Mouse (Mus musculus): ENCODE data around the gene Fstl4. TPM values are rescaled to one million over a fixed set of nuclear protein-coding genes. Genes with fewer than 3 reads are reported as not detected.

The Fstl4 gene
- total and polyA plus RNA-seq, 3 experiments, result 1.5 to 4.0 (median 3.0) TPM

DNA sequence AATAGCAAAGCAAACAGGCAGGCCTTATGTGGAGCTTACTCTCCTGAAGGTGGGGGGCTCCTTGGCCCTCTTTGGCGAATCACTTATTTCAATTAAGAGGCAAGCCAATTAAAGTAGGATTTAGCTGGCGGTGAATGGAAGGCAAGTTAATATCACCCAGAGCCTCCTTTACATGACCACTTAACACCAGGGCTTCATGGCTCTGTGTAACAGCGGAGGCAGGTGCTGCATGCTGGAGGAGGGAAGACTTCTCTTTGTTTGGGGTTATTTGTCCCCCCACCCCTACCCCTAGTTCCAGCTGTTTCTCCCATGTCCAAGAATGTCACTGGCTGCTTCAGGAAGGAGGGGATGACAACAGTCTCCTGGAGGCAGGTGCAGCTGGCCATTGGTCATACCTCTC lies 10.9 kb downstream of the Fstl4 start:
- H3K4me3 ChIP-seq, result no peak overlapping the region
- H3K4me1 ChIP-seq (ENCODE audit: control insufficient read depth, insufficient read depth, low read length), result no peaks in the 10 kb centered on the region
- H3K9ac ChIP-seq (ENCODE audit: low read depth, low read length), result no peak overlapping the region
- 90% methylated on average over 3 of the region's 3 CpGs for WGBS
- no peak for TF ChIP-seq POLR2A (IDR thresholded peaks at IDR 0.05; ENCODE audit: insufficient read depth, low read depth, low read length)
- TF ChIP-seq CTCF (IDR thresholded peaks at IDR 0.05), result no peak
- no peak for TF ChIP-seq EP300 (IDR thresholded peaks at IDR 0.05; ENCODE audit: insufficient read depth, low read depth, low read length)
- H3K27me3 ChIP-seq (ENCODE audit: control insufficient read depth, insufficient read depth, low read length), result no peaks in the 10 kb centered on the region
- intact Hi-C loops (cut with DNase I), result no loop called here
- H3K27ac ChIP-seq, result no peak overlapping the region
- DNase-seq, result no peak
- H3K79me2 ChIP-seq (replicated peaks; ENCODE audit: control insufficient read depth, insufficient read depth, low read length), result no peaks in the 10 kb centered on the region
- no peaks in the 10 kb centered on the region for H3K36me3 ChIP-seq (ENCODE audit: control insufficient read depth, insufficient read depth, low read length)

DNA sequence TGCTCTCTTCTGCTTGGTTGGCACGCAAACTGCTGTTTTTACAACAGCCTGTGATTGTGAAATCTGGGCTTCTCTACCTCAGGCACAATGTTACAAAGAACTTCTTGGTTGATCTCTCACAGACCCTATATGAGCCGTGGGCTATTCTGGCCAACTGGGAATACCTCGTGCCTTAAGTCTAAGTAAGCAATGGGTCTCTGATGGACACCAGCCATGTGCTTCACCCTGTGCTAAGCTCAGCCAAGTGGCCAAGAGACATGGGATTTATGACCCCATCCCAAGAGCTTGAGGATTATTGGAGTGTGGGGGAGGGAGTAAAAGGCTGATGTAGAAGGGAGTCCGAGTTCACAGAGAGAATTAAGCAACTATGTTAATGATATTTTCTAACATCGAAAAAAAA lies 18.0 kb downstream of the Fstl4 start:
- Histone ChIP-seq H3K4me3 (no peak overlapping the region), H3K4me1 (ENCODE audit: control insufficient read depth, insufficient read depth, low read length) (no peaks in the 10 kb centered on the region), H3K36me3 (ENCODE audit: control insufficient read depth, insufficient read depth, low read length) (no peaks in the 10 kb centered on the region), H3K27me3 (ENCODE audit: control insufficient read depth, insufficient read depth, low read length) (no peaks in the 10 kb centered on the region), H3K79me2 (replicated peaks; ENCODE audit: control insufficient read depth, insufficient read depth, low read length) (no peaks in the 10 kb centered on the region), H3K27ac (no peak overlapping the region), H3K9ac (ENCODE audit: low read depth, low read length) (no peak overlapping the region)
- intact Hi-C loops (cut with DNase I), result no loop called here
- 81% methylated on average over 5 of the region's 5 CpGs for WGBS
- TF ChIP-seq EP300 (IDR thresholded peaks at IDR 0.05; ENCODE audit: insufficient read depth, low read depth, low read length), result no peak
- no peak for TF ChIP-seq CTCF (IDR thresholded peaks at IDR 0.05)
- no peak for TF ChIP-seq POLR2A (IDR thresholded peaks at IDR 0.05; ENCODE audit: insufficient read depth, low read depth, low read length)
- DNase-seq, result no peak

DNA sequence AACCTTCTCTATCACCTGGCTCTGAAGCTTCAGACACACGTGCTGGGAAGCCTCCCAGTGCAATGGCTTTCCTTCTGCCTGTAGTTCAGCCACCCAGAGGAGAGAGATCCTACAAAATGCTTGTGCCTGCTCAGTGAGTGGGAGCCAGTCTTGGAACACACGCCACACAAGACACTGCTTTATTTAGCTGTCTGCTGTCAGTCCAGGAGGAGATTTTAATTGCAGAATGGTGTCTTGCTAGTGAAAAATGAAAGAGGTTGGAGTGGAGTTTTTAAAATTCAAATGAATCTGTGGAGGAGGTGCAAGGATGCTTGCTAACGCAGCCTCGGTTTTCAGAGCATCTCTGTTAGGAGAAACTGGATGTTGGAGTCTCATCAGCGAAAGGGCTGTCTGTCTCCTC lies 29.9 kb downstream of the Fstl4 start:
- TF ChIP-seq EP300 (IDR thresholded peaks at IDR 0.05; ENCODE audit: insufficient read depth, low read depth, low read length), result no peak
- no peak for TF ChIP-seq CTCF (IDR thresholded peaks at IDR 0.05)
- no peak for TF ChIP-seq POLR2A (IDR thresholded peaks at IDR 0.05; ENCODE audit: insufficient read depth, low read depth, low read length)
- Histone ChIP-seq H3K4me1 (ENCODE audit: control insufficient read depth, insufficient read depth, low read length) (no peaks in the 10 kb centered on the region), H3K4me3 (no peak overlapping the region), H3K27ac (no peak overlapping the region), H3K36me3 (ENCODE audit: control insufficient read depth, insufficient read depth, low read length) (no peaks in the 10 kb centered on the region), H3K9ac (ENCODE audit: low read depth, low read length) (no peak overlapping the region), H3K27me3 (ENCODE audit: control insufficient read depth, insufficient read depth, low read length) (no peaks in the 10 kb centered on the region), H3K79me2 (replicated peaks; ENCODE audit: control insufficient read depth, insufficient read depth, low read length) (no peaks in the 10 kb centered on the region)
- intact Hi-C loops (cut with DNase I), result no loop called here
- DNase-seq, result no peak
- WGBS, result 69% methylated on average over 5 of the region's 5 CpGs

DNA sequence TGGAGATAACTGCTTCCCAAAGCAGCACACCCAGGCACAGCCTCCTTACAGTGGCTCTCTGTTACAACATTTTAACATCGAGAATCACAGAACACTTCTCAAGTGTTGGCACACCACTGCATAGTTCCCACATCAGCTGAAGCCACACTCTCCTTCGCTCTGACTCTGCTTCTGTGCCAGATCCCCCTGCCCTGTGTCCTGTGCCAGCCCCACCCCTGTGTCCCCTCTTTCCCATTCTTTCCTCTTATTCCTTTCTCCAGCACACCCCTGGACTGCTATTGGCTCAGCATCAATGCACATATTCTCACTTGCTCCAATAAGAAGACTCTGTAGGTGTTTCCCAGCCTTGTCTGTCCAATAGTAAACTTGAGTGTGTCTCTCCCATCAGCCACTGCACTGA lies 45.1 kb downstream of the Fstl4 start:
- no peak for DNase-seq
- no peak overlapping the region for H3K4me3 ChIP-seq
- intact Hi-C loops (cut with DNase I), result loop anchor here (5.0 kb wide), 1 partner anchor 477 kb away; no protein-coding TSS in a partner anchor
- TF ChIP-seq POLR2A (IDR thresholded peaks at IDR 0.05; ENCODE audit: insufficient read depth, low read depth, low read length) (no peak), CTCF (IDR thresholded peaks at IDR 0.05) (no peak), EP300 (IDR thresholded peaks at IDR 0.05; ENCODE audit: insufficient read depth, low read depth, low read length) (no peak)
- H3K79me2 ChIP-seq (replicated peaks; ENCODE audit: control insufficient read depth, insufficient read depth, low read length), result no peaks in the 10 kb centered on the region
- WGBS, result 56% methylated on average over 2 of the region's 2 CpGs
- H3K27ac ChIP-seq, result no peak overlapping the region
- H3K9ac ChIP-seq (ENCODE audit: low read depth, low read length), result no peak overlapping the region
- no peaks in the 10 kb centered on the region for H3K36me3 ChIP-seq (ENCODE audit: control insufficient read depth, insufficient read depth, low read length)
- no peaks in the 10 kb centered on the region for H3K27me3 ChIP-seq (ENCODE audit: control insufficient read depth, insufficient read depth, low read length)
- no peaks in the 10 kb centered on the region for H3K4me1 ChIP-seq (ENCODE audit: control insufficient read depth, insufficient read depth, low read length)

DNA sequence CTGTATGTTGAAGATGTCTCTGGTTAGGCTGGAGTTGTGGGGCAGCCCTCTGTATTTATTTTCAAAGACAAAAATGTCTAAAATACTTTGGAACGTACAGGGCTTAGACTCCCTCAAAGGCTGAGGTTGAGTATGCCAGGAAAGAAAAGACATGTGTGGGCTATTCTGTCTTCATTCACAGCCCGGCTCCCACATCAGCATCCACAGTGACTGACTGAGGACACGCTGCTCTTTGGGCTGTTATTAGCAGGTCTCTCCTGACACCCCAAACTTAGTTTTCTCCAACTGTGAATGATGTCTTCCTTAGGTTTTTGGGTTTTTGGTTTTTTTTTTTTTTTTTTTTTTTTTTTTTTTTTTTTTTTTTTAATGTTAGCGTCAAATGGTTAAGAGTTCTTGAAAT lies 51.6 kb downstream of the Fstl4 start:
- Histone ChIP-seq H3K9ac (ENCODE audit: low read depth, low read length) (no peak overlapping the region), H3K27me3 (ENCODE audit: control insufficient read depth, insufficient read depth, low read length) (no peaks in the 10 kb centered on the region), H3K36me3 (ENCODE audit: control insufficient read depth, insufficient read depth, low read length) (no peaks in the 10 kb centered on the region), H3K27ac (no peak overlapping the region), H3K4me1 (ENCODE audit: control insufficient read depth, insufficient read depth, low read length) (no peaks in the 10 kb centered on the region), H3K4me3 (no peak overlapping the region), H3K79me2 (replicated peaks; ENCODE audit: control insufficient read depth, insufficient read depth, low read length) (no peaks in the 10 kb centered on the region)
- TF ChIP-seq POLR2A (IDR thresholded peaks at IDR 0.05; ENCODE audit: insufficient read depth, low read depth, low read length), result no peak
- no peak for TF ChIP-seq EP300 (IDR thresholded peaks at IDR 0.05; ENCODE audit: insufficient read depth, low read depth, low read length)
- no peak for TF ChIP-seq CTCF (IDR thresholded peaks at IDR 0.05)
- WGBS, result 80% methylated on average over 4 of the region's 4 CpGs
- intact Hi-C loops (cut with DNase I), result no loop called here
- no peak for DNase-seq

DNA sequence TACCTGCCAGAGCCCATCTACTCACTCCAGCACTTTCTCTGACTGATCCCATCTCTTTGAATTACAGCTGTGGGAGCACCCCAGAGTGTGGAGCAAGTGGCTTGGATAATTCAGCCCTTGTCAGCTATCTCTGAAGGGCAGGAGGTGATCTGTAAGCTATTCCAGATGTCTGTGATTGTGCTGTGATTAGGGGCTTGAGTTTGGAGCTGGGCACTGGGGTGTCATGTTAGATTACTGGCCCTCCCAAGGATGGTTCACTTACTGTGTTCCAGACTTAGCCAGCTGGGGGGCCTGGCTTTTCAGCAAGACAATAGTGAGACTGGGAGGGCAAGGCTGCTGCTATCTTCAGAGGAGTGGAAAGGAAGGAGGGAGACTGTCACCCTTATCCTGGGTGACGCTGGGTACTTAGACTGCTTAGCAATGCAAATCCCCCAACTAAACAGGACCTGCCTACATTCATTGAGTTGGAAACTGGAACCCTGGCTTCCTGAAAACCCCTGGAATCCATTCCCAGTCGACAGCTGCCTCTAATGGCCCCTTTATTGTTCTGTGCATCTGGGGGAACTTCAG lies 56.0 kb downstream of the Fstl4 start:
- TF ChIP-seq CTCF (IDR thresholded peaks at IDR 0.05) (no peak), POLR2A (IDR thresholded peaks at IDR 0.05; ENCODE audit: insufficient read depth, low read depth, low read length) (no peak), EP300 (IDR thresholded peaks at IDR 0.05; ENCODE audit: insufficient read depth, low read depth, low read length) (no peak)
- WGBS, result 20% methylated on average over 2 of the region's 2 CpGs
- H3K4me1 ChIP-seq (ENCODE audit: control insufficient read depth, insufficient read depth, low read length), result no peaks in the 10 kb centered on the region

More for the DNA sequence above, 56.0 kb downstream of the Fstl4 start:
- Histone ChIP-seq H3K27ac (no peak overlapping the region), H3K9ac (ENCODE audit: low read depth, low read length) (no peak overlapping the region), H3K27me3 (ENCODE audit: control insufficient read depth, insufficient read depth, low read length) (no peaks in the 10 kb centered on the region), H3K4me3 (no peak overlapping the region), H3K36me3 (ENCODE audit: control insufficient read depth, insufficient read depth, low read length) (no peaks in the 10 kb centered on the region), H3K79me2 (replicated peaks; ENCODE audit: control insufficient read depth, insufficient read depth, low read length) (no peaks in the 10 kb centered on the region)
- DNase-seq, result no peak
- intact Hi-C loops (cut with DNase I), result no loop called here
